Mouse (Mus musculus): ENCODE results near the gene Rpl3l. TPM values are rescaled to one million over a fixed set of nuclear protein-coding genes. Genes with fewer than 3 reads are reported as not detected.

Rpl3l gene
- total and polyA plus RNA-seq, 2 experiments from 2014 or later = 0.41 to 1.3 TPM

DNA sequence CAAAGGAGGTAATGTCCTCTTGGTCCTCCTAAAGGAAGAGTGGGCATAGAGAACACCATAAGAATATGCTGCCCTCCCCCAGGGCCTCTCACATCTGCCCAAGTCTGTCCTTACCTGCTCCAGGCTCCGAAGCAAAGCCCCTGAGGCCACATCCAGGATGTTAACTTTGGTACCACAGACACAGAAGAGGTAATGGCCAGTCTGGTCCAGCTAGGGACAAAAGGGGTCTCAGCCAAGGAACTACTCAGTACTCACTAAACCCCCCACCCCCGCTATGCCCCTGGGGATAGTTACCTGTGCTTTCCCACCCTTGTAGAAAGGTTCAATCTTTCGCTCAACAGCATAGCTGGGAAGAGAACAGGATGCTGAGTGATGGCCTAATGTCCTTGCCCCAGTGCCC lies 21.8 kb upstream of the Rpl3l start:
- H3K27ac ChIP-seq = no peak overlapping the region
- no peak overlapping the region for H3K4me3 ChIP-seq (ENCODE audit: low read length)
- H3K27me3 ChIP-seq (ENCODE audit: insufficient read depth, low read length) = no peaks in the 10 kb centered on the region
- H3K4me2 ChIP-seq (ENCODE audit: low read depth, low read length) = no peak overlapping the region
- no peaks in the 10 kb centered on the region for H3K9me3 ChIP-seq (ENCODE audit: low read length)
- no peak for TF ChIP-seq CTCF (IDR thresholded peaks at IDR 0.05; ENCODE audit: low read depth)
- WGBS = 93% methylated on average over 3 of the region's 3 CpGs
- peaks cover 32% of the 10 kb centered on the region for H3K36me3 ChIP-seq (ENCODE audit: insufficient read depth, low read length)
- no peak overlapping the region for H3K9ac ChIP-seq (replicated peaks; ENCODE audit: low read length)
- ATAC-seq = no peak
- H3K4me1 ChIP-seq (ENCODE audit: insufficient read depth, low read length) = peaks cover 3% of the 10 kb centered on the region; the same call in 1 of the 2 replicates
- DNase-seq (ENCODE audit: low spot score) = no peak

DNA sequence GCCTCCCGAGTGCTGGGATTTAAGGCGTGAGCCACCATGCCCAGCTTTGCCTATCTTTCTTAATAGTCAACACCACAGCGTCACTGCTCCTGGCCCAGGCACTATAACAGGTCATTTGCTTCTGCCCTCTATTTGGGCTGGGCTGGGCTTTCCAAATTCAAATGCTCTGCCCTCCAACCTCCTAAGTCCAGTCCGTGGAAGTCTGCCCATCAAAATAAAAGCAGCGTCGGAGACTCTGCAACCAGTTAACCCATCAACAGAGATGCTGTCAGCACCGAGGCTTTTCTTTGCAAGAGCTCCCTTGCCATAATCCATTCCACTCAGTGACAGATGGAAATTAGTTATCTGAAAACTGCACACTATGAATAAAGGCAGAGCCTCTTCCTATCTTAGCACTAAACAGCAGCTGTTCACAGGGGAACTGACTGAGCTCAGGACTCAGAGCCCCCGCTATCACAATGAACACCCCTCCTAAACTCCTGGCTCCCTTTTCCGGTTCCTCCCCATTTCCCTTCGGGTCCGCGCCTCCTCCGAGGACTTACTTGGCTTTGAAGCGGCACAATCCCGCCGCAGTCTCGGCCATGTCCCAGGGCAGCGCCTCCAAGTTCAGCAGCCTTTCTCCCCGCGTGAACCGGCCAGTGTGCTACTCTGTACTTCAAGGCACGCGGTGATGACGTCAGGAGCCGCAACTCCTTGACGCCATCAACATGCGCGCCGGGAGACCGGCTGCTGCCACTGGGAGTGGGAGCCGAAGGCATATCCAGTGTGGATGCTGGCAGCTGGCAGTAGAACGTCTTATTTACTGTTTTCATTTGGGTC lies 20.4 kb upstream of the Rpl3l start, which contains the start of gene Tbl3:
Tbl3 (minus strand) TSS at position 679 of the 819 bp plus-strand sequence.
- Histone ChIP-seq H3K4me3 (ENCODE audit: low read length) (peak within 1 kb of the TSS; percentile 72), H3K4me2 (ENCODE audit: low read depth, low read length) (peak within 1 kb of the TSS; percentile 70), H3K27me3 (ENCODE audit: insufficient read depth, low read length) (no peaks in the 10 kb centered on the region), H3K4me1 (ENCODE audit: insufficient read depth, low read length) (peaks cover 3% of the 10 kb centered on the region; the same call in 1 of the 2 replicates), H3K9me3 (ENCODE audit: low read length) (no peaks in the 10 kb centered on the region), H3K36me3 (ENCODE audit: insufficient read depth, low read length) (peaks cover 19% of the 10 kb centered on the region), H3K9ac (replicated peaks; ENCODE audit: low read length) (peak within 1 kb of the TSS; percentile 66), H3K27ac (peak within 1 kb of the TSS; percentile 78)
- no peak for TF ChIP-seq CTCF (IDR thresholded peaks at IDR 0.05; ENCODE audit: low read depth)
- ATAC-seq = peak; percentile 93
- WGBS = 4% methylated on average over 32 of the region's 32 CpGs
- peak; percentile 98 for DNase-seq (ENCODE audit: low spot score)

DNA sequence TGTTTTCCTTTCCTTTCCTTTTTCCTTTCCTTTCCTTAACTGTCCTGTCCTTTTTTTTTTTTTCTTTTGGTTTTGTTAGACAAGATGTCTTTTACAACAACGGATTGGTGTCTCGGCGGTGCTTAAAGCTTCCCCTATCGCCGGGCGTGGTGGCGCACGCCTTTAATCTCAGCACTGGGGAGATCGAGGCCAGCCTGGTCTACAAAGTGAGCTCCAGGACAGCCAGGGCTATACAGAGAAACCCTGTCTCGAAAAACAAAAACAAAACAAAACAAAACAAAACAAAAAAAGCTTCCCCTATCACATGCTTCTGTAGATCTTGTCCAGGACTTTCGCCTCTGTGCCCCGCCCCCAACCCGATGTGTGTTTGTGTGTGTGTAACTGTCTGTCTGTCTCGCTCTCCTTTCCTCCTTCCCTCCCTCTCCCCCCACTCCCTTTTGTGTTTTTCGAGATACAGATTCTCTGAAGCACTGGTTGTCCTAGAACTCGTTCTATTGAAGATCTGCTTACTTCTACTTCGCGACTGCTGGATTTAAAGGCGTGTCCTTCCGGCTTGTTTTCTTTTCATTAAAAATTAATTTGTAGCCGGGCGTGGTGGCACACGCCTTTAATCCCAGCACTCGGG lies 19.7 kb upstream of the Rpl3l start:
- Histone ChIP-seq H3K9me3 (ENCODE audit: low read length) (no peaks in the 10 kb centered on the region), H3K4me3 (ENCODE audit: low read length) (peak overlapping the region; percentile 72), H3K4me2 (ENCODE audit: low read depth, low read length) (peak overlapping the region; percentile 70), H3K9ac (replicated peaks; ENCODE audit: low read length) (peak overlapping the region; percentile 66), H3K27ac (peak overlapping the region; percentile 78), H3K4me1 (ENCODE audit: insufficient read depth, low read length) (peaks cover 3% of the 10 kb centered on the region; the same call in 1 of the 2 replicates), H3K27me3 (ENCODE audit: insufficient read depth, low read length) (no peaks in the 10 kb centered on the region), H3K36me3 (ENCODE audit: insufficient read depth, low read length) (peaks cover 17% of the 10 kb centered on the region)
- WGBS = 7% methylated on average over 24 of the region's 24 CpGs
- no peak for DNase-seq (ENCODE audit: low spot score)
- peak; percentile 68; the same call in 1 of the 2 replicates for ATAC-seq
- TF ChIP-seq CTCF (IDR thresholded peaks at IDR 0.05; ENCODE audit: low read depth) = no peak

DNA sequence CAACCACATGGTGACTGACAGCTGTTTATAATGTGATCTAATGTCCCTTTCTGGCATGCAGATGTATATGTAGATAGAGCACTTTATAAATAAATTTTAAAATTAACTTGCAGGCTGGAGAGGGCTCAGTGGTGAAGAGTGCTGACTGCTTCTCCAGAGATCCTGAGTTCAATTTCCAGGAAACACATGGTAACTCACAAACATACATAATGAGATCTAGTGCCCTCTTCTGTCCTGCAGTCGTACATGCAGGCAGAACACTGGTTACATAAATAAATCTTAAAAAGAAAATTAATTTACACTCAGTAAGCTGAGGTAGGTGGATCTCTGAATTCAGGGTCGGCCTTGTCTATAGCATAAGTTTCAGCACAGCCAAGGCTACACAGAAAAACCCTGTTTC lies 19.0 kb upstream of the Rpl3l start:
- no peak overlapping the region for H3K4me3 ChIP-seq (ENCODE audit: low read length)
- peaks cover 3% of the 10 kb centered on the region; the same call in 1 of the 2 replicates for H3K4me1 ChIP-seq (ENCODE audit: insufficient read depth, low read length)
- no peak overlapping the region for H3K27ac ChIP-seq
- no peak for ATAC-seq
- WGBS = 30% methylated on average over 2 of the region's 2 CpGs
- no peak overlapping the region for H3K9ac ChIP-seq (replicated peaks; ENCODE audit: low read length)
- peak; percentile 53; the same call in 1 of the 2 replicates for TF ChIP-seq CTCF (IDR thresholded peaks at IDR 0.05; ENCODE audit: low read depth)
- no peak overlapping the region; the same call in 1 of the 2 replicates for H3K4me2 ChIP-seq (ENCODE audit: low read depth, low read length)
- no peaks in the 10 kb centered on the region for H3K27me3 ChIP-seq (ENCODE audit: insufficient read depth, low read length)
- H3K9me3 ChIP-seq (ENCODE audit: low read length) = no peaks in the 10 kb centered on the region
- DNase-seq (ENCODE audit: low spot score) = peak; percentile 40
- H3K36me3 ChIP-seq (ENCODE audit: insufficient read depth, low read length) = peaks cover 17% of the 10 kb centered on the region

DNA sequence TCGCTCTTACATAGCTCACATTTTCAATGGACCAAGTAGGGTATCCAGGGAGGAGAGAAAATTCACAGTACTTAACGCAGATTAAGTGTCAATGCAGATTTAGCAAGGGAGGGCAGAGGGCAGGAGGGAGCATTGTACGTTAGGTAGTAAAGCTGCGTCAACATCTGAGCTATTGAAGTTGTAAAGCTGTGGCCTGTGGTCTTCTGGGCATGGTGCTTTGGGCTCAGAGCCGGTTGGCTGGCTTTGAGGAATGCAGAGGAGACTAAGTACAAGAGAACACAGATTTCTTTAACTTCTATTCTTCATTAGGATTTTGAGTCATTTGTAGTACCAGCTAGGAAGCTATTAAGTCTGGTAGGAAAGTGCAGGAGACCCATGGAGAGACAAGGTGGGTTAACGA lies 12.1 kb upstream of the Rpl3l start:
- Histone ChIP-seq H3K4me2 (ENCODE audit: low read depth, low read length) (no peak overlapping the region), H3K9ac (replicated peaks; ENCODE audit: low read length) (no peak overlapping the region), H3K27ac (no peak overlapping the region), H3K4me3 (ENCODE audit: low read length) (no peak overlapping the region), H3K36me3 (ENCODE audit: insufficient read depth, low read length) (no peaks in the 10 kb centered on the region; the same call in 1 of the 2 replicates), H3K4me1 (ENCODE audit: insufficient read depth, low read length) (no peaks in the 10 kb centered on the region), H3K9me3 (ENCODE audit: low read length) (no peaks in the 10 kb centered on the region), H3K27me3 (ENCODE audit: insufficient read depth, low read length) (no peaks in the 10 kb centered on the region)
- WGBS = 72% methylated on average over 6 of the region's 6 CpGs
- DNase-seq (ENCODE audit: low spot score) (no peak), ATAC-seq (no peak)
- TF ChIP-seq CTCF (IDR thresholded peaks at IDR 0.05; ENCODE audit: low read depth) = no peak

DNA sequence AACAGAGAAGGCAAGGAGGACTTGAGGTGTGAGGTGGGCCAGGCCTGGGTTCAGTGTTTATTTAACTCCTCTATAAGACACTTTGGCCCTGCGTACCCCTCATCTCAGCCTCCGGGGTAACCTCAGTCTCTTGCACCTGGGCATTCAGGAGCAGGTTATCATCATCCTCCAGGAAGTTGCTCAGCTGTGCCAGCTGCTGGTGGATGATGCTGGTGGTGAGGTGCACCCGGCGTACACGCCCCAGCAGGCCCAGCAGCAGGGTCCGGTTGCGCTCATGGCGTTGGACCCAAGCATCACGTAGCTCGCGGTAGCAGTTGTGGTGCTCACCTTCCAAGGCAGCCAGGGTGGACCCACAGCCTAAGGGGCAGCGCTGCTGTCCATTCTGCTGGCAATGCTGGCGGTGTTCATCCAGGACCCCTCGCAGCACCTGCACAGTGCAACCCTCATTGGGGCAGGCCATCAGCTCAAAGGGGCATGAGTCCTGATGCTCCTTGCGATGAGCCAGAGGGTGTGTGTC lies 11.4 kb upstream of the Rpl3l start:
- H3K4me3 ChIP-seq (ENCODE audit: low read length) = no peak overlapping the region
- H3K36me3 ChIP-seq (ENCODE audit: insufficient read depth, low read length) = no peaks in the 10 kb centered on the region; the same call in 1 of the 2 replicates
- H3K27me3 ChIP-seq (ENCODE audit: insufficient read depth, low read length) = no peaks in the 10 kb centered on the region
- H3K9me3 ChIP-seq (ENCODE audit: low read length) = no peaks in the 10 kb centered on the region
- no peak overlapping the region for H3K27ac ChIP-seq
- WGBS = 95% methylated on average over 15 of the region's 15 CpGs
- no peak overlapping the region for H3K9ac ChIP-seq (replicated peaks; ENCODE audit: low read length)
- DNase-seq (ENCODE audit: low spot score) (no peak), ATAC-seq (no peak)
- H3K4me2 ChIP-seq (ENCODE audit: low read depth, low read length) = no peak overlapping the region
- no peak for TF ChIP-seq CTCF (IDR thresholded peaks at IDR 0.05; ENCODE audit: low read depth)
- H3K4me1 ChIP-seq (ENCODE audit: insufficient read depth, low read length) = no peaks in the 10 kb centered on the region

All from hindbrain, postnatal 0 days (tissue).